Mouse (Mus musculus): ENCODE data around the gene Cep250.
A peak's percentile ranks its signal among the peaks of the same experiment; 100 is the strongest.
"Not testable (repeated sequence)": the region's sequence is repeated elsewhere in the genome, so short reads cannot be mapped to it uniquely, and the experiment has no call there.

Cep250 gene

DNA sequence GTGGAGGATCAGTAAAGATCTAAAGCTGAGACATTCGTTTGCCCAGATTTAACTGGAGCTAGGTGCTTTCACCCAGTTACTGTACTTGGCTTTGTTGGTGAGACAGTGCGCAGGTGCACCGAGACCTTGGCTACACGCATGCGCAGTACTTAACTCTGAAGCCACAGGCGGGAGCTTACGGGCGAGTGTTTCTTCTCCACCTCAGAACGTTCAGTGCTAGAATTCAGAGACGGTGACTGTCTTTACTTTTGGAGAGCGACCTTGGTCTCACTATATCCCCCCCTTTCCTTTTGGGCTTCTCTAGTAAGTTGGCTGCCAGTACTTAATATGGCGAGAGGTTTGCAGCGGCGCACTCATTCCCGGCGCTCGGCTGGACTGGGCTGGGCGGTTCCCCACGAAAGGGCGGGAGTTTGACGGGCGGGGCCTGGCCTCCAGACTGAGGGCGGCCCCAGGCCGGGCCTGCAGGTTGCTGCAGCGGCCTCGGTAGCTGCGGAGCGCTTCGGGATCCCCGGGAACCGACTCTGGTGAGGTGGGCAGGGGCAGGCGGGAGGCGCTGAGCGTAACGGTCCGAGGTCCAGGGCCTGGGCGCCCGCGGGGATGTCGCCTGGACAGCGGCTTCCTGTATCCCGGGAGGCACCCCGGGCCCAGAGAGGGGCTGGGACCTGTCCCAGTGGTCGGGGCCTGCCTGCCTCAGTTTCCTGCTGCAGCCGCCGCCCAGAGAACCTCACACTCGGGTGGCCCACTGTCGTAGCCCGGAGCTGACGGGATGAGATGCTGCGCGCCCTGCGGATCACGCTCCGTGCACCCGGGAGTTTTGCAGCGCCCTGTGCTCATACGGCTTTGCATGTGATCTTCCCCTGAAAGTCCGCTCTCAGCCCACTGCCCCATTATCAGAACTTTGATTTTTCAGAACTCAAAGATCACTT lies at the start of gene Cep250:
Gene Cep250 (plus strand): TSS at position 325 of the 926 bp plus-strand sequence.
- DNase-seq = peak; percentile 99

DNA sequence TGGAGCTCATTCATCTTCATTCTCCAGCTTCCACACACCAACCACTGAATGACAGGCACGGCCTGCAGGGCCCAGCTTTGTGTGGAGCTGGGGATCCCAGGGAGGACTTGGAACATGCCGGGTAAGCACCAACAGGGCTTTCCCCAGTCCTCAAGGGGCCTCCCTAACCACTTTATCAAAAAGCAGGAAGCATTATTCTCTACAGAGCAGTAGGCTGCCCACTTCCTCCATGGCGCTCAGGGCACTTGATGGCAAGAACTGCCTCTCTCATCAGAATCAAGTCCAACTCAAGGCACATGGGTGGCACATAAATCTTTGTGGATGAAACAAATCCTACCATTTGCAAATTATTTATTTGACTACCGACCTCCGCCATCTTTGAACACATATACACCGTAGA lies 41.6 kb upstream of the Cep250 start:
- no peak for DNase-seq

DNA sequence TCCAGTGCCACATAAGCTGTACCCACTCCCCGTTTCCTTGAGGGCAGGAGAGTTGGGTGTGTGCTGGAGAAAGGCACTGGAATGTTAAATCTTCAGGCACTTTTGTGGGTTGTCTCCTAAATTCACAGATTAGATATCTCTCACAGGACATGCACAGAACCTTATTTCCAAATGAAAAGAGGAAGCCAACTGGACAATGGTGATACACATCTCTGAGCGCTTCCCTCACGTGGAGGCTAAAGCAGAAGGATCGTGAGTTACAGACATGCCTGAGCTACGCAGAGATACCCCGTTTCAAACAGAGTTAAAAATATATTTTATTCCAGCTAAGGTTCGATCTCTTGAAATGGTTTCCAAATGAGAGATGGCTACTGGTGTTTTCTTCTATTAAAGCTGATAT lies 33.1 kb upstream of the Cep250 start:
- no peak for DNase-seq

DNA sequence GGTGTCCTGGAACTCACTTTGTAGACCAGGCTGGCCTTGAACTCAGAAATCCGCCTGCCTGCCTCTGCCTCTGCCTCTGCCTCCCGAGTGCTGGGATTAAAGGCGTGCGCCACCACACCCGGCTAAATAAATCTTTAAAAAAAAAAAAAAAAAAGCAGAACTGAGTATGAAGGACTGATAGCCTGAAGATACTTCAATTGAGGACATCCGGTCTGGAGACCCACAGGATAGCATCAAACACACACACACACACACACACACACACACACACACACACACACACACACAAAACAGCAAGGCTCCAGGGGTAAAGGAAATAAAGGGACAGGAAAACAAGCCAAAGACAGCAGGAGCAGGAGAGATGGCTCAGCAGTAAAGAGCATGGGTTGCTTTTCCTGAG lies 31.0 kb upstream of the Cep250 start:
- DNase-seq = not testable (repeated sequence)

DNA sequence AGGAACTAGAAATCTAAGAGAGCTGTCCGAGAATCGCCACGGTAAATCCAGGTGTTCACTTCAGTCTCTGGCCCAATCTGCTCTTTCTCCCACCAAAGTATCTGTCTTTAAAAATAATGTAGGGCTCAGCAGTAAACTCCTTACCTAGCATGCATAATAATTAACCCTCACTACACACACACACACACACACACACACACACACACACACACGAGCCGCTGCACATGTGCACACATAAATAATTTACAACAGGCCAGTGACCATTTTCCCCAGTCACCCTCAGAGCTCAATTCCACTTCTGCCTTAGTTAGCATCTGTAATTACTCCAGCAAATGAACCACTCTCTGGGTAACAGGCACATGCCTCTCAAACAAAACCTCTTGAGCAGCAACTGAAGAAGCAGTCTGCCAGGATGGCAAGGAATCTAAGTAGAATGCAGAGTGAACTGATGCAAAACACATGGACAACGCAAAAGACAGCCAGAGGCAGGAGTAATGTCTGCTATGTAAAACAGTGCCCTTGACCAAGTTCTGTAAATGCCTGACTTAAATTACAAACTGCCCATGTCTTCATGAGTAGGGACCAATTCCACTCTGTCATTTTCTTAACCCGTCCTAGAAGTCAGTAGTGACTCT lies 27.4 kb upstream of the Cep250 start:
- no peak for DNase-seq

DNA sequence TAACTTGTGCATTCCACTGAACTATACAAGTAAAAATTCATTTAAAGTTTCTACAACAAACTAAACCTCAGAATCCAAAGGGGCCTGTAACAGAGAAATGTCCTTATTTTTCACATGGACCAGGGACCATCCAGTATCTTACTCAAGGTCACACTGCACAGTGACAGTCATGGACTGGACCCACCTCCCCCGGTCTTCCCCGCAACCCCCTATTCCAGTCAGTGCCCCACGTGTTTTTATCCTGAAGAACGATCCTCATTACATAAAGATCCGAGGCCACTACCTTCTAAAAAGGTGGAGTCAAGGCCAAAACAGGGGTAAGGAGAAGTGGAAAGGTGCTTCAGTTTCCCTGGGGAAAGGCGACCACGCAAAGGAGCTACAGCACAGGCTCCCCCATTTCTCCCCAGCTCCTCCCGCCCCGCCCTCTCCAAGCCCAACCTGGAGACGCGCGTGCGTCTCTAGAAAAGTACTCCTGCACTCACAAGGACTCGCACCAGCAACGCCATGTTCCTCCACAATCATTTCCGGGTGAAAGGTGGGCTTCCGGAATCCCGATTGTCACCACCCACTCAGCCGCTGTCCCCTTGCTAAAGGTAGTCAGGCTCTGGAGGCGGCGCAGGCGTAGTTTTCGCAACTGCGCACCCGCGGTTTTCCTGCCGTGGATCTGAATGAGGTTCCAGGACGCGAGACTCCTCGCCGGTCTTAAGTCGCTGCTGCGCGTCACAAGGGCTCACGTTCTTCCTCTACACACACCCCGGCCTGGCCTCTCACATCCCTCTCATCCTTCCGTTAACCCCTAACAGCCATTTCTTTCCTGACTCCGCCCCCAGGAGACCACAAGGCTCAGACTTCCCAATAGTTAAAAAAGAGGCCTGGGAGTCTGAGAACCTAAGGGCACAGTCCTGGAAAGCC lies 26.5 kb upstream of the Cep250 start, which contains the start of gene Uqcc1:
Gene Uqcc1 (minus strand): TSS at position 780 of the 912 bp plus-strand sequence.
- peak; percentile 99 for DNase-seq

DNA sequence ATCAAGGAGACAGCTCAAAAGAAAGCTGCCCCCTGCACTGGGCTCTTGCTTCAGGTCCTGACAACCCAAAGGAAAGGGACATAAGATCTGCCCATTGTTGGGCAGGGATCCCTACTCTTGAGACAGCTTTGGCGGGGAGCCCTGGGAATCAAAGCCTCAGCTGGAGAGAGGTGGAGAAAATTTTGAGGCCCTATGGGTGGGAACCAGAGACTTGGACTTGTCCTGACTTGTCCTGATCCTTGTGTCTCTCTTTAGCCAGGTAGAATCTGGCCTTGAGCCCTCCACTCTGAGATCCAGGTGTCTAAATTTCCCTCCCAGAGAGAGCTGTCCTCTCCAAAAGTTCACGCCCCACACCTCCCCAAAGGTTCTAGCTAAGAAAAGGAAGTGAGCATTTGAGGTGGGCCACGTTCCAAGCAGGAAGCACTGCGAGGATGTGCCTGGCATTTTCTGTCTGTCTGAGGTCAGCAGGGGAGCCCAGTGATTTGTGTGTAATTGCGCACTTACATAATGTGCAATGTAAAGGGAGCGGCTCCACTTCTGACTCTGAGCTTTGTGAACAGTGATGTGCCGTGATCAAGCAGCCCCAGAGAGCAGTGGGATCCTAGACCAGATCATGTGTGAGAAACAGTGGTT lies 16.2 kb upstream of the Cep250 start:
- DNase-seq = peak; percentile 76

DNA sequence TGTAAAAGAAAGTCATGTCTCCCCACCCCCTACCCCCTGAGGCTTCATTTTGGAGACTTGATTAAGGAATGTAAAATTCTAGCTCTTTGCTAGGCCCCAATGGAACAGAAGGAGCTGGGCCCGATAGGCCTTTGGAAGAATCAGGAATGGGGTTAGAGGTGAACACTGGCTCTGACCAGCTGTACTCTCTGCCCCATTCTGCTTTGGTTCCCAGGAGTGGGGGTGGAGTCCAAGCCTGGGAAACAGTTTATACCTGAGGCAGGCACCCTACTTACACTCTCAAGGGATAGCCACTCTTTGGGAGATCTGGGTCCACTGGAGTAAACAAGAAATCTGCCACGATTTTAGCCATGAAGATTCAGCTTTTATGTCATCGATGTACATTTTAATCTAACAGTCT lies 15.6 kb upstream of the Cep250 start, which contains the start of gene Gm15557:
Gene Gm15557 (plus strand): TSS at position 48 of the 400 bp plus-strand sequence.
- peak; percentile 46 for DNase-seq

DNA sequence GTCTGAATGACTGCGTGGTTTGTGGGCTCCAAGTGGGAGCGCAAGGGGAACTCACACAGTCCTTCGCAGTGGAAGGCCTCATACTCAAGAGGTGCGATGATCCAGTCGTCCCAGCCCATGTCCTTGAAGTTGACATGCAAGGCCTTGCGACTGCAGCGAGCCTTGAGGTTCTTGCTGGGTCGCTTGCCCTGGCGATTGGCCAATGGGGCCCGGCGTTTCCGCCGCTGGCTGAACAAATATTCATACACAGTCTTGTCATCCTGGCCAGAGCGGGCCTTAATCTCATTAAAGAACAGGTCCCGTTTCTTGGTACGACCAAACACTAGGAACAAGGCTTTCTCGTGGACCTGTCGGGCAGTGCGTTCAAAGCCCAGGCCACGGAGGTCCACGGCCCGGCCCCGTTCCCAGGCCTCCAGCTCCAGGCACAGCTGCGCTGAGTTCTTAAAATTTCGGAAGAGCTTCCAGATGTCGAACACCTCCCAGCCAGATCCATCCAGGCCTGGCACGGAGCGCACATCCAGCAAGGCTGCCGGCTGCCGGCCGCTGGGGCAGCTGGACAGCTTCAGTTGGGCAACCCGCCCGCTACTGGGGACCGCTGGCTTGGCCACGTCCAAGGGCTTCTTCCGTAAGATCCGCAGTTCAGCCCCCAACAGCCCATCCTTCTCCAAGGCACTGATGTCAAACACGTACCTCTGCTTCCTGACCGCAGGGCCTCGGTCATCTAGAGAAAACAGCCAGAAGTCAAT lies 14.4 kb upstream of the Cep250 start:
- DNase-seq = peak; percentile 94

DNA sequence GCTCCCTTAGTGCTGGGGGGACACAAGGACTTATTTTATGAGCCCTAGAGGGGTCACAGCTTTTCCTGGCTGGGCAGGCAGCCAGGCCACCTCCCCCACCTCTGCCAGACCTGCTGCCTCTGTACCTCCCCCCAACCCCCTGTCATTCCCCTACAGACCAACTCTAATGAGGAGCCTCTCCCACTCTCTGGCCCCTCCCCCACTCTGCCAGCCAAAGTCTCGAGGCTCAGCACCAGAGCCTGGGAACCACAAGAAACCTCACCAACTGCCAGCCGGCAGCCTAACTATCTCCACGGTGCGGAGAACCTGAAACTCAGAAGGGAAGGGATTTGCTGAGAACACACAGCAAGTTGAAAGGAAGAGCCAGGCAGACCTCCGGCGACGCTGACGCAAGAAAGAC lies 12.8 kb upstream of the Cep250 start:
- no peak for DNase-seq

DNA sequence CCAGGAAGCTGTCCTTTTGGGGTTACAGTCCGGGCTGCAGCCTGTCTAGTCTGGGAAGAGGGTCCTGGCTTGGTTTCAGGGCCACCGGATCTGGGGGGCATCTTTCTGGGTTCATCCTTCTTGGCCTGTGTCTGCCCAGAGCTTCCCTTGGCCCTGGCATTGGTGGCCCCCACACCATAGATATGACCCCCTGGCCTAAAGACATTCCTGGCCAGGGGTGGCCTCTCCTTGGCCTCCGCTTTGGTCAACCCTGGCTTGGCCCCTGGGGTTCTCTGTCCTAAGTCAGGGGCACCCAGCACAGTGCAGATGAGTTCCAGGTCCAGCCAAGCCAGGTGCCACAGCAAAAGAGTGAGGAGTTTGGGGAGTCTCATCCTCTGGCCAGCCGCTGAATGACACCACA lies 11.6 kb upstream of the Cep250 start:
- peak; percentile 82 for DNase-seq

DNA sequence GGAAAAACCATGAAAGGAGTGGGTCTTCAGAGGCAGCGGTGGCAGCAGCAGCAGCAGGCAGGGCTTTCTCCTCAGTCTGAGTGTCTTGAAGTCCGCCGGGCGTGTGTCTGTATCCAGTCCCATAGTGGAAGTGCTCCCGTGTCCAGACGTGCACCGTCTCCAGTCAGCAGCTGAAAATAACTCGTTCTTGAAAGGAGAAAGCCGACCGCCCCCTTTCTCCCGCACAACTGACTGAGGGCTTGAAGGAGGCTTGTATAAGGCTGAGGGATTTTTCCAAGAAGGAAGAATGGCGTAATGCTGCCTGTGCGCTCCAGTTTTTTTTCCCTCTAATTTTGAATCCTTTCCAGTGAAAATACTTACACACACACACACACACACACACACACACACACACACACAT lies 11.1 kb upstream of the Cep250 start, which contains the start of gene Gdf5:
Gene Gdf5 (minus strand): TSS at position 244 of the 400 bp plus-strand sequence.
- no peak for DNase-seq

DNA sequence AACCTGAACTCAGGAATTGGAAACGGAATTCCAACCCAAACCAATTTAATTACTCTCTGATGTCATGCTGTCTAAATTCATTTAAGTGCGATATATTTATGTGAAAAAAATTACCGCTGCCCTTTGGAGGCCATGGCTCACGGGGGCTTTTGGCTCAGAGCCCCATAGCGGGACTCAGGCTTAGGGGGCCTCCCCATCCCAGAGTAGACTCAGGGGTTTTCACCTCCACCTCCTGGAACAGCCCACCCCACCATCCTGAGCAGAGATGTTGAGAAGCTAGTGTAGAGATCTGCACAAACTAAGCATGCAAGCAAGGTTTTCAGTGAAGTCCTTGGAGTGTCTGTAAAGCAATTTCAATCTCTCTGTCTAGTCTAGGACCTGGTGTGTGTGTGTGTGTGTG lies 10.7 kb upstream of the Cep250 start:
- DNase-seq = no peak

DNA sequence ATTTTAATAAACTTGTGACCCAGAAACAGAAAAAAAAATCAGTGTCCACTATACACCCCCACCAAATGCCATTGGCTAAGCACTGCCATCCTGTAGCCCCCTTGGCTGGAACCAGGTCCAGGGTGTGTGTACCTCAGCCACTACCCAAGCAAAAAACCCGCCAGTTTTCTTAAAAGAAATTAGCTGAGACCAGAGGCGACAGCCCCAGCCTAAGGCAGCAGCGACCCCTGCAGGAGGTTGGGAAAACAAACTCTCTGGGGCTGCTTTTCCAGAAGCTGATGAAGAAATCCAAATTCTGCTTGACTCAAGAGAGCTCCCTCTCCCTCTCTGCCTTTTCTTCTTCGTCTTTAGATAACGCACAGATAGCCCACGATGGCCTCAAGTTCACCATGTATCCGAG lies 10.2 kb upstream of the Cep250 start:
- peak; percentile 89 for DNase-seq

DNA sequence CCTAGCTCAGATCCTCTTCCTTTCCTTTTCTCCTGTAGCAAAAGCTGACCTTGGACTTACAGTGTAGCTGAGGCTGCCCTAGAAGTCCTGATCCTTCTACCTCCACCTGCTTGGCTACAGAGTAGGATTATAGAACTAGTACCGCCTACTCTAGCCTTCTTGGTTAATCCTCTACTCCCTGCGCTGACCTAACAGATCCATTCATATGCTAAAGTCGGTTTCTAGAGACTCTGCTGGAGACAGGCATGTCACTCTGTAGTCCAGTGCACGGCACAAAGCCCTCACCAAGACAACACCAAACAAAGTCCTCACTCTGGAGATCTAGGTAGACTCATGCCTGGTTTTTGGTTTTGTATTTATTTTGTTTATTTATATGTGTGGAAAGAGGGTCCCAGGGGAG lies 9.8 kb upstream of the Cep250 start:
- DNase-seq = no peak

DNA sequence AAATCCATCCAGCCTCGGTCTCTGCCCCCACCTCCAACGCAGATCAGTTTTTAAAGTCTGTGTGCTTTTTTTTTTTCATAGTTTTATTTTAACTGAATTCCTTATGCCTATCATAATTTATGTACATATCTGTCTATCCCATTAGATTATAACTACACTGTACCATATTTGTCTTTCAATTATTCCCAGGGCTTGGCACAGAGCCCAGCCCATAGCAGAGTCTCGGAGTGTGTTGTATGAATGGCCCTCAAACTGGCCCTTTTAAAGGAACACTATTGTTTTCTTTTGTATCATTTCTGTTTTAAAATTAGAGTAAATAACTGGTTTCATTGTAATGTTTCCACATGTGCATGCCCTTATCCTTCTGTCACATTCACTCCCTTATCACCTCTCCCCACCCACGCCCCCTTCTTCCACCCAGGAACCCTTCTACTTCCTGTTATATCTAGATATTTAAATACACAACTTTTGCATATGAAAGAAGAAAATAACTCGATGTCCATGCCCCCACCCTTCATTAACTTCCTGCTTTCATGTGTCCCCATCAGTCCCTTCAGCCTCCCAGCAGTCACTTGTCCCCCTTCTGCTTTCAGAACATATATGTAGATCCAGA lies 8.8 kb upstream of the Cep250 start:
- no peak for DNase-seq

DNA sequence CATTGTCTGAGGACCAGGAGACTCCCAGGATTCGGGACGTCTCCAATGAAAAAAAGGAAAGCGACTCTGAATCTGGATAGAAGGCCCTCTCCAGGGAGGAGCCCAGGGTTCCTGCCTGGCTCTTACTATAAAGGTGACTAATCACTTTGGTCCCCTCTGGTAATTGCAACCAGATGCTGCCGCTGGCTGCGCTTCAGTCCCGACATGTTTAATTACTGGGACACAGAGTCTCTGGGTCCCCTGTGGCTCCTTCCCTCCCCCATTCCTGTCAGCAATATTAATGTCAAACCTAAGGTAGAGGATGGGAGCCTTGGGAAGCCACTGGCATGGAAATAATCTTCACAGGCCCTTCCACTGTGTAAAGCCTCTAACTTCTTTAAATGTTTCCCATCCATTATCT lies 6.9 kb upstream of the Cep250 start:
- DNase-seq = peak; percentile 92

DNA sequence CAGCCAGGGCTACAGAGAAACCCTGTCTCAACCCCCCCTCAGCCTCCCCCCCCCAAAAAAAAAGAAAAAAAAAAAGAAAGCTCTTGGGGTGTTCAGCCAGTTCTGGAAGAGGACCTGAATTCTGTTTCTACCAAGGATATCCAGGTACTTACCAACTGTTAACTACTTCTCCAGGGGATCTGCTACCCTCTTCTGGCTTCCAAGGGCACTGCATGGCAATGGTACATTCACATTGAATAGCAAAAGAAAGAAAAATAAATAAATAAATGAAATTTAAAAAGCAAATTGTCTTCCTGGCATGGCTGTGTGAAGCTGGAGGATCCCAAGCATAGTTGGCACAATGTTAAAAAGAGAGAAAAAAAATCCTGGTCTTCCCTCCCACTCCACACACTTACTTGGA lies 4.3 kb upstream of the Cep250 start:
- peak; percentile 91 for DNase-seq

DNA sequence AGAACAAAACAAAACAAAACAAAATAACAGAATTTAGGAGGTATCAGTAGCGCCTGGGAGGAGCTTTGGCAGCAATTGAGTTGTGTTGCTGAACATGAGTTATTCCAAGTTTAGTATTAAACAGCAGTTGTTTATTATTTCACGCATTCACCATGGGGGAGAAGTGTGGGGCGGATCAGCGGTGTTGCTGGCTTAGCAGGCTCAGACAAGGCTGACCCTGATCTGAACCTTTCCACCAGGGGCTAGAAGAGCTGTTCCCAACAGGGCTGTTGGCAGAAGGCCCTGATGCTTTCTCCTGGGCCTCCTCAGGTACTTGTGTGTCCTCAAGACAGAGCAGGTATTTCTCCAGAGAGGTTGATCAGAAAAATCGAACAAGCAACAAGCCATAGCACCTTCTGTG lies 3.7 kb downstream of the Cep250 start:
- no peak for DNase-seq

DNA sequence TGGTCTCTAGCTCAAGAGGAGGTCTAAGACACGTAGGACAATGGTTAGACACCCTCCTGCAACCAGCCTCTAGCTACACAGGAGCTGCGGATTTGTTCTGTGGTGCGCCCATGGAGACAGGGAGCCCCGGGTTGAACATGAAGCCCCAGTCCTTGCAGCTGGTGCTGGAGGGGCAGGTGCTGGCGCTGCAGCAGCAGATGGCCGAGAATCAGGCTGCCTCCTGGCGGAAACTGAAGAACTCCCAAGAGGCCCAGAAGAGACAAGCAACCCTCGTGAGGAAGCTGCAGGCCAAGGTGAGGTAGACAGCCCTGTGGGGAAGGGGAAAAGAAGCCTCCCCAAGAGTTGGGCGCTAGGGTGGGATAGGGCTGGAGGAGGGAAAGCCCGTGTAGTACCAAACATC lies 5.6 kb downstream of the Cep250 start:
- no peak for DNase-seq

DNA sequence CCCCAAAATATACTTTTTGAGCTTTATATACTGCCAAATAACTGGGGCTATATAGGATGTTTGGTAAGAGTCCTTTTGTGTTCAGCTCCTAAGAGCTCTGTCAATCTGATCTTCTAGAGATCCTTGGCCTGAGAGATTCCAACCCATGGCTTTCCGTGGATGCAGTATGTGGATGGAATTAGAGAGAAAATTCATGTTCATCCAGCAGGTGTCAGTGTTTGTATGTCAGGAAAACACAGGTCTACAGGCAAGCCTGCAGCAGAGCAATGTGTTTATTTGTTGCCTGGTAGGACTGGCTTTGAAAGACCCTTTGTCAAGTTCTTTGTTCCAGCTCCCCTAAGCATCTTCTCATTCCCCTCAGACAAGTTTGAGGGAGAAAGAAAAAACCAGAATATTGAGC lies 6.7 kb downstream of the Cep250 start:
- no peak for DNase-seq

Measured in heart, adult 11 months (tissue).